Mouse (Mus musculus) embryo, embryonic 9.5 days (tissue): ENCODE results near the gene Zp3r.
"Not testable (repeated sequence)": the region's sequence is repeated elsewhere in the genome, so short reads cannot be mapped to it uniquely, and the experiment has no call there.

Source experiments
- DNase-seq: peaks from one replicate; pipeline ENCODE4 v3.0.0-alpha.2; 2017; ENCODE audit errors: extremely low spot score

The Zp3r gene

DNA sequence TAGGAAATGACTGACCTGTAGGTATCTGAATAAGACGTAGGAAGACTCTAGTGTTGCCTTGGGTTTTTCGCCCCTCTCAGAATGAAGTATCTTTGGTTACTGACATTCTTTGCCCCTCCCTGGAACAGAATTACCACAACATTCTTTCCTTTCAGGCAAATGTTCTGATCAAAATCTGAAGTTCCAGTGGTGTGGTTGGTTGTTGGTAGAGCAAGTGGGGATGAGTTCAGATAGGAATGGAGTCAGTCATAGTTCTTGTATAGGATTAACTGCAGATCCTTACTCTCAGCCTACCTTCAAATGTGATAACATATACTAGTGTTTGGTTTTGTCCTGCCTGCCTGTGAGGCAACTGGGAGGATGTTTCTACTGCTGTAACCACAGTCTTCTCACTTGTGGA lies at the start of gene Zp3r:
Gene Zp3r (minus strand): TSS at position 101 of the 400 bp plus-strand sequence.
- no peak for DNase-seq

- no peak for DNase-seq
Observed at GRCm38 (mm10) chr1:130678551-130678950, 49.1 kb upstream of the Zp3r start.

GRCm38 (mm10) chr1:130663576-130663975 lies 34.2 kb upstream of the Zp3r start:
- DNase-seq, result not testable (repeated sequence)

GRCm38 (mm10) chr1:130661454-130661853 lies 32.0 kb upstream of the Zp3r start, which contains the start of gene C4bp:
Gene C4bp (minus strand): TSS chr1:130661632.
- no peak for DNase-seq

DNA sequence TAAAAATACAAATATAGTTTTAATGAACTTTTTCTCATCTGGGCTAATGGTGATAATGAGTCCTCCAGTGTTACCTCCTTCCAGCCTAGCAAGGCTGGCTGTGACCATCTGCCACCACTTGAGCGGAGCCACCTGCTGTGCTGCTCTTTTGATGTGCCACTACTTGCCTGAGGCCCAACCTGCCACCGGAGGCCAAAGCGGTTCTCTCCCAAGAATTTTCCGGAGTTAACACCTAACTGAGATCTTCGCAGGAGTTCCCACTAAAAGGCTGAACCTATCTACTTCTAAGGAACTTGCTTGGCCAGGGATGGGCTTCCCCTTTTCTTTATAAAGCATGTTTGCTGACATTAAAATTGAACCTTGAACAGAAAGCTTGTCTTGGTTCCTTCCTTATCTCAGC lies 30.2 kb upstream of the Zp3r start:
- DNase-seq, result not testable (repeated sequence)

DNA sequence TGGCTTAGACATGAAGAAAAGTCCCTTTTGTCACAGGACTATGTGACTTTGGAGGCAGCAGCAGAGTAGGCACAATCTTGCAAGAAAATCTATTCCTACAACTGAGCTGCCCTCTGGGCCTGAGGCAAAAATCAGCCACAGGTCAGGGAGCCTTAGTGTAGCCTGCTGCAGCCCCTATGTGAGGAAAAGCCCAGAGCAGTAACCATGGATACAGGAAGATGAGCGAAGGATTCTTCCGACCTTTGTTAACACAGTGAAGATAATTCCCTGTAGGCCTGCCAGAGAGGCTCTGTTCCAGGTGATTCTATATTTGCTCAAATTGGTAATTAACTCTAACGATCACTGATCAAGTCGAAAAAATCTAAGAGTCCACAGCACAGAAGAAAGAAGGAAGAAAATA lies 14.7 kb upstream of the Zp3r start:
- DNase-seq, result no peak

- no peak for DNase-seq
Observed at GRCm38 (mm10) chr1:130640967-130641366, 11.5 kb upstream of the Zp3r start.

- peak; percentile 76 for DNase-seq
Observed at GRCm38 (mm10) chr1:130633761-130634410, 4.5 kb upstream of the Zp3r start.

- DNase-seq, result no peak
Observed at GRCm38 (mm10) chr1:130633316-130633715, 3.9 kb upstream of the Zp3r start.

- no peak for DNase-seq
Observed at GRCm38 (mm10) chr1:130596291-130596690, 33.1 kb downstream of the Zp3r start.

DNA sequence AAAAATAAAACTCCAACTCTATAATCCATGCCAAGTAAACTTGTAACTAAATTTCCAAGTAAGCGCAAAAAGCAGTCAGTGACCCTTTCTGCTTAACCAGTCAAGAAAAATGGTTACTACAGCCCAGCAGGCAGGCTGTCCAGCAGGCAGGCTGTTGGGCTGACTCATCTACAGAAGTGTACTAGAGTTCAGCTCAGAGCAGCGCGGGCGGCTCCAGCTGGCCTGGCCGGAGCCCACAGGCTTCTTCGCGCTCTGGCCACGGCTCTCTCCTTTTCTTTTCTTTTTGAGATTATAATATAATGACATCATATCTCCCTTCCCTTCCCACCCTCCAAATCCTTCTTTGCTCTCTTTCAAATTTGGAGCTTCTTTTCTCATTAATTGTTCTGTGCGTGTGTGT lies 40.8 kb downstream of the Zp3r start:
- DNase-seq, result no peak

DNA sequence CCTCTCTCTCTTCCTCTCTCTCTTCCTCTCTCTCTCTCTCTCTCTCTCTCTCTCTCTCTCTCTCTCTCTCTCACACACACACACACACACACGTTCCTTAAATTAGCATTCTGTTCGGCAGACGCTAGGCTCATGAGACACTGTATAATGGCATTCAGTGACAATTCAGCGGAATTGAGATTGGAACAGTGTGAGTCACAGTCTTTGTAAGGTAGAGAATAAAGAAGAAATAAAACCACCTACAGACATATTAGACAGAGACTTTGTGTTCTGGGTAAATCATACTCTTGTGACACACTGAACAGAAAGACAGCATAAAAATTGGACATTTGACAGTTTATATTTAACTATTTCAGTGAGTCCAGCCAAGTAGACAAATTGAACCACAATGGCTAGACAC lies 53.0 kb downstream of the Zp3r start:
- DNase-seq, result no peak

DNA sequence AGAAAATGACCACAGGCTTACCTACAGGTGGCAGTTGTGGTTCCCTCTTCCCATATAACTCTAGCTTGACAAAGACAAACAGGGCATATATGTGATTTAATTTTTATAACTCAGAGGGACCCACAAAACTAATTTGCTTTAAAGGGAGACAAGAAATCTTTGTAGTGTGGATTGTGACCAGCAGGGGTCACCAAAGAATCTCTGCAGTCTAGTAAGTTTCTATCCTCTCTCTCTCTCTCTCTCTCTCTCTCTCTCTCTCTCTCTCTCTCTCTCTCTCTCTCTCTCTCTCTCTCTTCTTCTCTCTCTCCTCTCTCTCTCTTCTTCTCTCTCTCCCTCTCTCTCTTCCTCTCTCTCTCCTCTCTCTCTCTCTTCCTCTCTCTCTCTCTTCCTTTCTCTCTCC lies 53.5 kb downstream of the Zp3r start:
- peak; percentile 10 for DNase-seq

GRCm38 (mm10) chr1:130551407-130552249 lies 77.8 kb downstream of the Zp3r start:
- DNase-seq, result no peak

- DNase-seq, result peak; percentile 6
Observed at GRCm38 (mm10) chr1:130550242-130551167, 78.9 kb downstream of the Zp3r start.

GRCm38 (mm10) chr1:130549698-130550097 lies 79.7 kb downstream of the Zp3r start:
- no peak for DNase-seq

DNA sequence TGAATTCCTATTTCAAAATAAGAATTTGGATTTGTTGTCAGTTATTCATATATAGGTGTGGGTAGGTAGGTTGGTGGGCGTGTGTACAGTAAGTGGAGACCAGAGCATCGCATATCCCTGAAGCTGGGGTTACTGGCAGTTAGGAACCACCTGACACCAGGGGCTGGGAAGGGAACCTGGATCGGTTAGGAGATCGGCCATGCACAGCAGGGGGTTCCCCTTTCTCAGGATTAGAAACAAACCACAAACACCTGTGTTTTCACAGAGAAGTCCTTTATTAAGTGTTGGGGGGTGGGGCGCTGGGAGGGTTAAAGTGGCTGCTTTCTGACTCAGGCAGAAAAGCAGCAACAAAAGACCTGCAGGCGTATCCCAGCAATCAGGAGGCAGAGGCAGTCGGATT lies 80.3 kb downstream of the Zp3r start:
- DNase-seq, result no peak

DNA sequence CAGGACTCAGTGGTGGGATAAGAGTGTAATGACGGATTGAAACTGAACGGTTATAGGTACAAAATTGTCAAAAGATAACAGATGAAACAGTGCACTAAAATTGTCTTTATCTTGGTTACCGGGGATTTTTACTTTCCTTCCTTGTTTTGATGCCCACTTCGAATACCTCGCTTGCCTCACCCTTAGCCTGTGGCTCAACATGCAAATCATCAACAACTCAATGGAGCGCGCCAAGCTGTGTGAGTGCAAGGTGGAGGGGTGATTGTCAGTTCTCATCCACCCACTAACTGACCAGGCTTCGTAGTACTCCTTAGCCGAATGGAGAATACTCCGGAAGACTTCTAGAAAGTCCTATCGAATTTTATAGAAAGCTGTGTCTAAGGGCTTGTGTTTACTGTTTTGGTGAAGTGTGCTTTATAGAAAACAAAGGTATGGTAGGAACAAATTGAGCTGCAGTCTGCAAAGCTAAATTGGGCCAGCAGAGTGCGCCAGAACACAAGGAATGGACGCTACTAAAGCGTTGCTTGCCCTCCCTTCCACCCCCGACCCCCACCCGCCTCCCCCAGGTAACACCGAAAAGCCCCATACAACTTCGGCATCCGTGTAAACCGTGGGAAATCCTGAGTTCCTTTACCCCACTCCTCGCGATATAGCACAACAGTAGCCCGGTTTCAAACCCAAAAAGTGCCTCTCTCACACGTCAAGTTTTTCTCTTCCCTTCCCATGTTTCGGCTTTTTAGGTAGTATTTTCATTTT lies 81.6 kb downstream of the Zp3r start:
- peak; percentile 63 for DNase-seq
